Mouse (Mus musculus) common myeloid progenitor, adult 5-6 weeks (primary cell): ENCODE results near the gene Lelp1. TPM values are rescaled to one million over a fixed set of nuclear protein-coding genes. Genes with fewer than 3 reads are reported as not detected.

ENCODE experiments used
- ATAC-seq: replicated peaks from 2 replicates; pipeline ENCODE4 v1.8.0; 2016; ENCODE audit warnings: low read depth, mild to moderate bottlenecking, moderate TSS enrichment, inconsistent platforms; ENCODE audit not compliant: poor library complexity, severe bottlenecking
- total RNA-seq: library from RNA; stranded (forward); fragments of 200-1000, 187-1606 nt; gene quantifications from 2 replicates; pipeline ENCODE4 v1.2.3, GENCODE M21; 2017

Lelp1 gene
- not detected in 2 replicates for total RNA-seq

GRCm38 (mm10) chr3:92142644-92143043 lies at the start of gene Lelp1:
Gene Lelp1 (minus strand): TSS chr3:92142744.
- ATAC-seq, result no peak

GRCm38 (mm10) chr3:92176880-92177279 lies 34.3 kb upstream of the Lelp1 start:
- no peak for ATAC-seq

- ATAC-seq, result no peak
These were observed 27.3 kb upstream of the Lelp1 start for GRCm38 (mm10) chr3:92169847-92170246.

GRCm38 (mm10) chr3:92153322-92153721 lies 10.8 kb upstream of the Lelp1 start:
- ATAC-seq, result peak; percentile 80

GRCm38 (mm10) chr3:92150631-92151277 lies 8.2 kb upstream of the Lelp1 start:
- ATAC-seq, result peak; percentile 95

GRCm38 (mm10) chr3:92147913-92148312 lies 5.4 kb upstream of the Lelp1 start:
- no peak for ATAC-seq

GRCm38 (mm10) chr3:92147420-92147819 lies 4.9 kb upstream of the Lelp1 start:
- ATAC-seq, result no peak

GRCm38 (mm10) chr3:92123847-92124246 lies 18.7 kb downstream of the Lelp1 start, which contains the start of gene Prr9:
Gene Prr9 (minus strand): TSS chr3:92123947.
- no peak for ATAC-seq

GRCm38 (mm10) chr3:92120902-92121301 lies 21.6 kb downstream of the Lelp1 start:
- ATAC-seq, result no peak

GRCm38 (mm10) chr3:92117930-92118329 lies 24.6 kb downstream of the Lelp1 start:
- no peak for ATAC-seq

- ATAC-seq, result no peak
These were observed 31.0 kb downstream of the Lelp1 start for GRCm38 (mm10) chr3:92111526-92111925.

- ATAC-seq, result no peak
These were observed 31.8 kb downstream of the Lelp1 start for GRCm38 (mm10) chr3:92110790-92111189.

- ATAC-seq, result 0 out of 2 replicates have a peak, but pooled peaks have one; percentile 50
These were observed 36.0 kb downstream of the Lelp1 start for GRCm38 (mm10) chr3:92106582-92106981.

Other genes starting within 250 kb of the Lelp1 start
- gene Pglyrp3, start 128.2 kb downstream of the Lelp1 start, total RNA-seq, result not detected in 2 replicates
- gene Lor, start 59.6 kb downstream of the Lelp1 start, total RNA-seq, result not detected in 2 replicates
- gene Prr9, start 18.8 kb downstream of the Lelp1 start, total RNA-seq, result not detected in 2 replicates
- gene Sprr2a1, start 73.1 kb upstream of the Lelp1 start, total RNA-seq, result not detected in 2 replicates
- not detected in 2 replicates for gene Sprr2a2, start 73.2 kb upstream of the Lelp1 start, total RNA-seq
- gene Sprr2a3, start 142.7 kb upstream of the Lelp1 start, total RNA-seq, result not detected in 2 replicates
- not detected in 2 replicates for gene Sprr2b, start 173.9 kb upstream of the Lelp1 start, total RNA-seq
- not detected in 2 replicates for gene Sprr2d, start 196.4 kb upstream of the Lelp1 start, total RNA-seq
- gene Sprr2e, start 209.4 kb upstream of the Lelp1 start, total RNA-seq, result not detected in 2 replicates
- not detected in 2 replicates for gene Sprr2f, start 222.4 kb upstream of the Lelp1 start, total RNA-seq
- not detected in 2 replicates for gene Sprr2h, start 242.9 kb upstream of the Lelp1 start, total RNA-seq